Mouse (Mus musculus): Measurements from ENCODE around the gene Arl3.

- TF ChIP-seq CTCF (IDR thresholded peaks at IDR 0.05; ENCODE audit: control insufficient read depth, insufficient read depth, insufficient read length): no peak
- no peak for TF ChIP-seq MYOG (IDR thresholded peaks at IDR 0.05; ENCODE audit: control insufficient read depth, extremely low read depth, insufficient read length)
- no peak for TF ChIP-seq MAX (IDR thresholded peaks at IDR 0.05)
- no peak for TF ChIP-seq CEBPB (IDR thresholded peaks at IDR 0.05; ENCODE audit: low read depth)
- no peak for TF ChIP-seq MYOD1 (IDR thresholded peaks at IDR 0.05; ENCODE audit: control insufficient read depth, insufficient read length, low read depth)
- no peak for TF ChIP-seq FOSL1 (IDR thresholded peaks at IDR 0.05; ENCODE audit: insufficient read depth, low read length, poor library complexity, severe bottlenecking)
Measured at GRCm38 (mm10) chr19:46558009-46558408, 15.0 kb downstream of the Arl3 start.

Data from C2C12 (cell line).